Mouse (Mus musculus): Measurements from ENCODE around the gene Pttg1ip. TPM values are rescaled to one million over a fixed set of nuclear protein-coding genes. Genes with fewer than 3 reads are reported as not detected.

Gene Pttg1ip
- 171 and 193 TPM in 2 replicates for polyA plus RNA-seq (2012; rRNA removed)

GRCm38 (mm10) chr10:77581408-77582284, at the start of gene Pttg1ip:
Gene Pttg1ip (plus strand): TSS chr10:77581720.

DNA sequence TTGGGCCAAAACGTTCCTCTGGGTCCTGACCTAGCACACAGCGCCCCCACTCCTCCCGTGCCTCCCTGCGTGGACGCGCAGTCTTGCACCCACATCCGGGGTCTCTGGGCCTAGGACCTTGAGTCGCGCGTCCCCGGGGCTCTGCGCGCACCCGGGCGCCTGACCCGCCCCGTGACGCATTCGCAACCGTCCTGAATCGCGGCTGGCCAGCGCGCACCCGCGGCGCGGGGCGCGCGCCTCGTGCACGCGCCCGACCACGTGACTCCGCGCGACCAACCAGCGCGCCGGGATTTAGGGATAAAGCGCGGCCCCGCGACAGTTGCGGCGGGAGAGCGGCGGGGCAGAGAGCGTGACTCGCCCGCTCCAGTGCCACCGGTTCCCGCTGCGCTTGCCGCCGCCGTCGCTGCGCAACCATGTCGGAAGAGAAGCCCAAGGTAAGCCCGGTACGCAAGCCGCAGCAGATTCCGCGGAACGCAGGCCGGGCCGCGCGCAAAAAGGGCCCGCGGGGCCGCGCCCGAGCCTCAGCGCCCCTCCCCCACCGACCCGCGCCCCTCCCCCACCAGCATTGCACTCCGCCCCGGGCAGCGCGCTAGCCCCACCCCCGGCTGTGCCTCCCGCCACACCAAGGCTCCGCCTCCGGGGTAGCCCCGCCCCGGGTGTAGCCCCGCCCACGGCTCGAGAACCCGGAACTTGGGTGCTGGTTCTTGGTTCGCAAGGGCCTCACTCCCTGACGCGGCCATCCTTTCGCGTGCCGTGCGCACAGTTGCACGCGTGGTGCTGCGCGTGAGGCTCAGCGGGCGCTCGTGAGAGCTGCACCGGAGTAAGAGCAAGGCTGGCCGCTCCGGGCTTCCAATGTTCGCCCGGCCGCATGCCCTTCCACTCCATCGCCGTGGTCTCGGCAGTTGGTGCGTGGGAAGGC, 24.6 kb downstream of the Pttg1ip start, which contains the start of the genes Sumo3 and Gm49325:
Gene Sumo3, plus strand, starts transcription at position 190 of the 919 bp plus-strand sequence.
Gene Gm49325, plus strand, starts transcription at position 290 of the 919 bp plus-strand sequence.

DNA sequence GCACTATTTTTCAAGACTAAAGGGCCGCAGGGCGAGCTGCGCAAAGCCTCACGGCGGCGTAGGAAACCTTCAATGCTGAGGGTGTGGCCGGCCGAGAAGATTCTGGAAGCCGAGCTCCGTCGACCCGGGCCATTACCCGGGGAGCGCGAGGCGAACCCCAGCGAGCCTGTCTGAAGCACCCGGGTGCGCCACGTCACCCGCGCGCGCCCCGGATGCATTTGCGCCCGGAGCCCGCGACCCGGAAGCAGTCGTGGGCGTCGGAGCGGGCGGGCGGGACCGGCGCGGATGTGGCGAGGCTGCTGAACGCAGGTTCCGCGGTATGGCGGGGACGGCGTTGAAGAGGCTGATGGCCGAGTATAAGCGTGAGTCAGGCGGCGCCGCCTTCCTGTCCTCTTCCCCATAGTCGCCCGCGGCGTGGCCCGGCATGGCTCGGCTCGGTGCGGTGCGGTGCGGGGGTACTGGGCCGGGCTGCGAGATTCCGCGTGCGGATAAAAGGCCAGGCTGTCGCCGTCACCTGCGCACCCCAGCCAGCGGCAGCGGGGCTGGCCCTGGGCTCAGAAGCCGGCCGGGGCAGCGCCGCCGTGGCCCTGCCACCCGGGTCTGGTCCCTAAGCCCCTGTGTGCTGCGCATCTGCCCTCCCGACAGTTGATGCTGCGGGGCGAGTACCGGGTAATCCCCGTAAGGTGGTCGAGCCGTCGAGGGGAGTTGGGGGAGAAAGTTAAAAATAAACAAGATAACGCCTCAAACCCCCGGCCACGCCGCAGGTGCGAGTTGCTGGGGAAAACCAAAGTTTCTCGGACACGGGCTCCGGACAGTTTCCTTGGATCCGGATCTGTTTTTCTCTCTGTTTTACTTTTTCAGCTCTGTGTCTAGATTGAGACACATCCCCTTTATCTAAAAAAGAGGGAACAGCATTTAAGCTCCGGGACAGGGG, 40.8 kb downstream of the Pttg1ip start, which contains the start of gene Ube2g2:
Gene Ube2g2, plus strand, starts transcription at position 221 of the 934 bp plus-strand sequence.

Other genes with a start within 250 kb of the Pttg1ip start
- gene Adarb1, start 163.4 kb upstream of the Pttg1ip start, polyA plus RNA-seq (2012; rRNA removed), result 3.8 TPM in 2 replicates
- gene Fam207a, start 65.9 kb upstream of the Pttg1ip start, polyA plus RNA-seq (2012; rRNA removed), result 19.4 and 23.1 TPM in 2 replicates
- 2.7 and 4.4 TPM in 2 replicates for gene Itgb2, start 51.5 kb upstream of the Pttg1ip start, polyA plus RNA-seq (2012; rRNA removed)
- 60.3 and 68.3 TPM in 2 replicates for gene Sumo3, start 24.4 kb downstream of the Pttg1ip start, polyA plus RNA-seq (2012; rRNA removed)
- not detected in 2 replicates for gene Gm49325, start 24.5 kb downstream of the Pttg1ip start, polyA plus RNA-seq (2012; rRNA removed)
- gene Ube2g2, start 40.6 kb downstream of the Pttg1ip start, polyA plus RNA-seq (2012; rRNA removed), result 21.8 and 23.2 TPM in 2 replicates
- 0.29 and 0.96 TPM in 2 replicates for gene Tspear, start 104.8 kb downstream of the Pttg1ip start, polyA plus RNA-seq (2012; rRNA removed)
- gene Gm19402, start 109.0 kb downstream of the Pttg1ip start, polyA plus RNA-seq (2012; rRNA removed), result not detected in 2 replicates
- not detected in 2 replicates for gene Gm9508, start 115.5 kb downstream of the Pttg1ip start, polyA plus RNA-seq (2012; rRNA removed)
- gene Gm10272, start 124.9 kb downstream of the Pttg1ip start, polyA plus RNA-seq (2012; rRNA removed), result not detected in 2 replicates
- not detected in 2 replicates for gene Gm10024, start 129.7 kb downstream of the Pttg1ip start, polyA plus RNA-seq (2012; rRNA removed)
- gene Gm10142, start 134.1 kb downstream of the Pttg1ip start, polyA plus RNA-seq (2012; rRNA removed), result 1.8 TPM in 1 of 2 replicates, not detected in the other
- gene Krtap12-1, start 138.9 kb downstream of the Pttg1ip start, polyA plus RNA-seq (2012; rRNA removed), result 0.25 and 0.38 TPM in 2 replicates
- not detected in 2 replicates for gene Gm10100, start 144.8 kb downstream of the Pttg1ip start, polyA plus RNA-seq (2012; rRNA removed)
- not detected in 2 replicates for gene Gm18596, start 160.9 kb downstream of the Pttg1ip start, polyA plus RNA-seq (2012; rRNA removed)
- gene Gm9736, start 169.6 kb downstream of the Pttg1ip start, polyA plus RNA-seq (2012; rRNA removed), result not detected in 2 replicates
- gene Gm3233, start 178.0 kb downstream of the Pttg1ip start, polyA plus RNA-seq (2012; rRNA removed), result not detected in 2 replicates
- gene Gm3238, start 189.6 kb downstream of the Pttg1ip start, polyA plus RNA-seq (2012; rRNA removed), result not detected in 2 replicates
- gene Gm7138, start 195.2 kb downstream of the Pttg1ip start, polyA plus RNA-seq (2012; rRNA removed), result not detected in 2 replicates
- gene Gm3250, start 200.8 kb downstream of the Pttg1ip start, polyA plus RNA-seq (2012; rRNA removed), result not detected in 2 replicates
- gene Gm7137, start 206.5 kb downstream of the Pttg1ip start, polyA plus RNA-seq (2012; rRNA removed), result not detected in 2 replicates
- gene Gm9639, start 213.4 kb downstream of the Pttg1ip start, polyA plus RNA-seq (2012; rRNA removed), result not detected in 2 replicates
- not detected in 2 replicates for gene Gm19668, start 217.4 kb downstream of the Pttg1ip start, polyA plus RNA-seq (2012; rRNA removed)
- not detected in 2 replicates for gene Gm9507, start 230.1 kb downstream of the Pttg1ip start, polyA plus RNA-seq (2012; rRNA removed)
- not detected in 2 replicates for gene Gm2696, start 233.0 kb downstream of the Pttg1ip start, polyA plus RNA-seq (2012; rRNA removed)
- not detected in 2 replicates for gene Krtap10-4, start 245.4 kb downstream of the Pttg1ip start, polyA plus RNA-seq (2012; rRNA removed)

Measured in stomach, adult 2 months (tissue).